Mouse (Mus musculus): ENCODE results near the gene Ppef1.
A peak's percentile ranks its signal among the peaks of the same experiment; 100 is the strongest.
"Not testable (repeated sequence)": the region's sequence is repeated elsewhere in the genome, so short reads cannot be mapped to it uniquely, and the experiment has no call there.

The Ppef1 gene

DNA sequence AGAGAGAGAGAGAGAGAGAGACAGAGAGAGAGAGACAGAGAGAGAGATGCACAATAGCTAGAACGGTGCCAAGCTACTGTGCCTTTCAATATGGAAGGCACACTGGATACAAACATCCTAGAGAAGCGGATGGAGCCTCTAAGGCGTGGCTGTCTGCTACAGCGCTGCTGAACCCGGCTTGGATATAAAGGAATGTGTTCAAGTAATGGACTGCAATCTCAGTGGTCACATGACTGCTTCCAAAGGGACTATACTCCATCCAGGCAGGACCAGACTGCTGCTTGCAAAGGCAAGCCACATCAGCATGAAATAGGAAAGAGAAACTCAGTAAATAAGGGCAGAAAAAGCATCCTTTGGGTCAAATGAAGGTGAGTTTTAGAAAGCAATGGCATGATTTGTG is at the start of gene Ppef1:
Gene Ppef1, minus strand, starts transcription at position 116 of the 400 bp plus-strand sequence.
- DNase-seq, result no peak

DNA sequence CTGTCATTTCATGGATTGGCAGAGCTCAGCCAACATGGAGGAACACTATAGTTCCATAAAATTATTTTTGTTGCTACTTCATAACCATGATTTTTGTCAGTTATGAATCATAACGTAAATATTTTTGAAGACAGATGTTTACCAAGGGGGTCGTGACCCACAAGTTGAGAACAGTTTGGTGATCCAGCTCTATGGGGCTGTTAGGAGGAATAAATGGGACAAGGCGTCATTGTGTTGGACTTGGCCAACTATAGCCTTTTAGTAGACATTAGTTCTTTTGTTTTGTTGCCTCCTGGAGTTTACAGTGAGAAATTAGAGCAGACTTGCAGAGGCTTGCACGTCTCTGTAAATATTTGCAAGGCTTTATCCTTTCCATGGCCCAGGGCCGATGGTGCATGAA is 46.7 kb upstream of the Ppef1 start:
- no peak for DNase-seq

DNA sequence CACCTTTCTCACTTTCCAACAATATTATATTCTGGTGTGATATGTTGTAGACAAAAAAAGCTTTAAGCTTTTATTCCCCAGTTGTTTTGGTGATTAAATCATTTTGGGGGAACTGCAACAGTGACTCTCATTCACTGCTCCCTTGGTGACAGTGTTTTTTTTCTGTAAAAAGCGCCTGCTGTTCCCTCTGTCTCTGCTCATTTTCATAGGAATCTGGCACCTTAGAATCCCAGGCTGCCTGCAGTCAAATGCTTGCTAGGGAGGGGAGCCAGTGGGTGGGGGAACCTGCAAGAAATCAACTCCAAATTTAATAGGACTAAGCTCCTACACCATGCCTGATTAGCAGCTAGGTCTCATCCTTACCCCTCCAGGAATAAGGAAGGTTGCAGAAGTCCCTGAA is 37.5 kb upstream of the Ppef1 start:
- DNase-seq, result no peak

DNA sequence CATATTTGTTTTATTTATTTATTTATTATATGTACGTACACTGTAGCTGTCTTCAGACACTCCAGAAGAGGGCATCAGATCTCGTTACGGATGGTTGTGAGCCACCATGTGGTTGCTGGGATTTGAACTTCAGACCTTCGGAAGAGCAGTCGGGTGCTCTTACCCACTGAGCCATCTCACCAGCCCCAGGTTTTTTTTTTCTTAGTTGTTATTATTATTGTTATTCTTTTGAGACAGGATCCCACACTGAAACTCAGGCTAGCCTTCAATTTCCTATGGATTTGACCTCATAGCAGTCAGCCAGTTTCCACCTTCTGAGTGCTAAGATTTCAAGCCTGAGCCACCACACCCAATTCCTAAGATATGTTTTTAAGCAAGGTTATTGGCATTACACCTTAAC is 34.1 kb upstream of the Ppef1 start:
- DNase-seq, result not testable (repeated sequence)

DNA sequence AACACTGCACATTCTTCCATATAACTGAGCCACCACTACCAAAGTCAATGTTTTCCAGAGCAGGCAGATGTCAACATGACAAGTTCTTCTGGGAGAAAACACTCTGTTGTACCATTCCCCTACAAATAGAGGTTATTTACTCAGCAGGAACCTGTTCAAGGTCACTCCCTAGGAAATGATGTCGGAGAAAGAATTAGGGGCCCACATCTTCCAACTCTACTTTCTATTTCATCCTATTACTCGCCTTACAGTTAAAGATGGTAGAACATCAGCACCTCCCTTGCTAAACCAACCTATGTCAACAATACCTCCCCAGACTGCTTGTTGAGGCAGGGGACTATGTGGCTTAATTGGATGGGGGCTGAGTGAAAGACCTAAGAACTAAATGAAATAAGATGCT is 32.1 kb upstream of the Ppef1 start, which contains the start of gene Rs1:
Gene Rs1, plus strand, starts transcription at position 301 of the 400 bp plus-strand sequence.
- no peak for DNase-seq

DNA sequence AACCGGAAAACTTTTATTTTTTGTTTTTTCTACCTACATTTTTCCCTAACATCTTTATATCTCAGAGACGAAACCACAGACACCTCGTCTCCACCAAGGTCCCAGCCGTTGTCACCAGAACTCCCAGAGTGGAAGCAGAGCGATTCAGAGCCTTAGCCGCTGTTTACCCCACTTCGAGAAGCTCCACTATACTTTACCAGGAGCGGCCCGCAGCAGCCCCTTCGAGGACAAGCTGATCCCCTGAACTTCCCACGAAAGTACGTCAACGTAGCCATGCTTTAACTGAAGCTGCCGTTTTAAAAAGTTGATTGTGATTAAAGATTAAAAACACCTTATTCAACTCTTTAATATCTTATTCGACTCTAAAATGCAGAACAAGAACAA is 30.7 kb upstream of the Ppef1 start:
- DNase-seq, result no peak

DNA sequence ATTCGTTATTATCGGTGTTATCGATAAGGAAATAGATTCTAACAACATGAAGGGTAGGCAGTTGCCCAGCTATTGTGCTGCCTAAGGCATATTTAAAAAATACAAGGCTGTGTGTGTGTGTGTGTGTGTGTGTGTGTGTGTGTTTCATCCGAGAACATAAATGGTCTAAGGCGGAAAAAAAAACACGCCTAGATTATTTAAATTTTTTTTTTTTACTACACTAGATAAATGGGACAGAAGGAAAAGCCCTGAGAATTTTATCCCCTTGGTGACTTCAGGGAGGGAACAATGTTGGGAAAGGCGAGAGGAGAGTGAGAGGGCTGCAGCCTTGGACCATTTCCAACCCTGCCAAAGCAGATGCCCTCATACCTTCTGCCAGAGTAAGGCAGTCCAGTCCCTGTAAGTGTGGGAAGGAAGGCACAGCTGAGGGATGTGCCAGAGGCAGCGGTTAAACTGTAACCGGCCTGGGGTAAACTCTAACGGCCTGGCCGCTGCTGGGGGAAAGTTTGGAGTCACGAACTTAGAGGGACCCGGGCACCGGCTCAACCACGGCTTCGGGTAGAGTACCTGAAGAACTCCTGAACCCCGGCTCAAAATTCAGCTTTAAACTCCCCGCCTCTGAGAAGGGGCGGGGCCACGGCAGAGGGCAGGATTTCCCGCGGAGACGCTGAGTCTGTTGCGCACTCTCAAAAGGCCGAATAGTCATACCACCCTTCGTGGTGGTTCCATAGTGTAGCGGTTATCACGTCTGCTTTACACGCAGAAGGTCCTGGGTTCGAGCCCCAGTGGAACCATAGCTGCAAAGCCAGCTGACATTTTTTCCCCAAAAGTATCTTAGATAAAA is 30.0 kb upstream of the Ppef1 start:
- DNase-seq, result peak; percentile 88

DNA sequence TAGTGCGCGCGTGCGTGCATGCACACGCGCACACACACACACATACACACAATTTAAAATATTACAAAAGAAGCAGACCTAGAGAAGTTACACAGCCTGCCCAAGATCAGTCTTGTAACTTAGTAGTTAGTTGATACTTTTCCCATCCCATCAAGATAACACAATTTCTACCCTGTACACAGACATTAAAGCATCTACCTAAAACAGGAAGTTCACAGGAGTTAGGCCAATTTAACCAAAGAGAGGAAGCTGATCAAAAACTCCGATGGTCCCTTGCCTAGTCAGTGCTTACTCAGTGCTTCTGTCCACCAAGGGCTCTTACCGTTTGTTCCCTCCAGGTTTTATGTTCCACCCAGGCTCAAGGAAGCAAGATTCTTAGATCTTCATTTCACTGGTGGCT is 15.2 kb upstream of the Ppef1 start:
- DNase-seq, result no peak

DNA sequence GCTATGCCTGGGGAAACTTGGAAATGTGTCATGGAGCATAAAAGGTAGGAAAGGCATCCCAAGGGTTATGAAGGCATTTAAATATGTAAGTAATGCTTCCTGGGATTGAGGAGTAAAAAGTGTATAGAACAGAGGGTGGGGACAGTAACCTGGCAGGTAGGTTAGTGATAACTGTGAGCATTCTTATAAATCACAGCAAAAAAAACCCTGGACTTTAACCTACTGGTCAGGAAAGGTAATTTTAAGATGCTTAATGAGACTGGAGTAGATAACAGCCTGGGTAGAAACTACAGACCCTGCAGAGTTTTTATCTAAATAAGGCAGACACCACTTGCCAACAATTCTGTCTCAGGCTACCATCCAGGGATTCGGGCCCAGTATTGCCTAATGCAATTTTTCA is 13.1 kb upstream of the Ppef1 start:
- DNase-seq, result no peak

DNA sequence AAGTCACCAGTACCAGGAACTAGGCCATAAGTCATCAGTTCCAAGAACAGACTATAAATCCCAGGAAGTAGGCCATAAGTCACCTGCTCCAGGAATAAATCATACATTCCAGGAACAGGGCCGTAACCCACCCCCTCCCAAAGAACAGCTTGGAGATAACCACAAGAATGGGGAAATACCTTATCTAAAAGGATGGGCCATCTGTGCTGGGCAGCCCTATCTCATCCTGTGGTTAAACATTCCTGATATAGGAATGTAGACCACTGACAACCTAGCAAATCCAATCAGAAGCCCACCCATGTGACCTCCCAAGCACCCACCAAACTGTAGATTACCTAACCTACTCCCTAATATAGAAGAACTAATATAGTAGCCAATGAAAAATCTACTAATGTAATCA is 9.8 kb upstream of the Ppef1 start:
- DNase-seq, result no peak

DNA sequence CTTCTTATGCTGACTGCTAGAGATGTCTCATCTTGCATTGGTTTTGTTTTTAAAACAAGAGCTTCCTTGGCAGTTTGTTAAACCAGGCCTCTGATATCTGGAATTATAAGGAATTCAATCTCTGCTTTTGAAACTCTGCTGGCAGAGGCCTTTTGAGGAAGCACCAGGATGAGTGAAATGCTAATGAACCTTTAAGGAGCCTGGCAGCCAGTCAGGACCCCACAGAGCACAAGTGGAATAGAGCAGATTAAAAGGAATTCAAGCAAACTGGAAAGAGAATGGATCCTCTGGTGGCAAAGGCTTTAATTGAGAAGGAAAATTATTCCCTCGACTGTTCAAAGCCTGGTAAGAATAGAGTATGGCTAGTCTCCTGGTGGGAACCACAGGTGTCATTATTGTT is 36.4 kb downstream of the Ppef1 start:
- DNase-seq, result no peak

DNA sequence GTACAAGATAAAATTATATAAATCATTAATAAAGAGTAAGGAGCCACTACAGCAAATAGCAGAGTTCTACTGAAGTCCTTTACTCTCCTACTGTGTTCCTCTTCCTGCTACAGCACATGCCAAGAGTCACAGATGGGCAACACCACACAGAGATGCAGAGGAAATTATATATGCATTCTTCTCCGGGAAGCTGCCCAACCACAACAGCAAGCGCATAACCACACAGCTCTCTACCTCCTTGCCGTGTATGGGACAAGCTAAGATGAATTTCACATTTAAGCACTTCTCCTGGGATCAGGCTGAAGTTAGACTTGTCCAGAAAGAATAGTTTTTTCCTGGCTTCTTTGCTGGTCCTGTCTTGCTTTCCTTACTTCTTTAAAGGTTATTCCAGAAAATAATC is 44.0 kb downstream of the Ppef1 start:
- DNase-seq, result no peak

DNA sequence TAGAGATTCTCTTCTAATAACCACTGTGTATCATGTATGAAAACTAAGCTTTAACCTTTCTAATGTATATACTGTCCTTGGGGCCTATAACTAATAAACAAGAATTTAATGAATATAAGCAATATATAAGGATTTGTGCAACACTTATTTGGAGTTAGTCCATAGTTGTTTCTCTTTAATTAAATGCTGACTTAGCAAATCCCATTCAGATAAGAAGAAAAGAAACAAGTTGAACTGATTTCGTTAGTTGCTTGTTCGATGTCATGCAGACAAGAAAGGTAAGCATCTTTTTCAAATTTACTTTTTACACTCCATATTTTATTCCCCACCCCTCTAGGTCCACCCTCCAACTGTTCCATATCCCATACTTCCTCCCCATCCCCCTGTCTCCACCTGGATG is 45.5 kb downstream of the Ppef1 start:
- no peak for DNase-seq

DNA sequence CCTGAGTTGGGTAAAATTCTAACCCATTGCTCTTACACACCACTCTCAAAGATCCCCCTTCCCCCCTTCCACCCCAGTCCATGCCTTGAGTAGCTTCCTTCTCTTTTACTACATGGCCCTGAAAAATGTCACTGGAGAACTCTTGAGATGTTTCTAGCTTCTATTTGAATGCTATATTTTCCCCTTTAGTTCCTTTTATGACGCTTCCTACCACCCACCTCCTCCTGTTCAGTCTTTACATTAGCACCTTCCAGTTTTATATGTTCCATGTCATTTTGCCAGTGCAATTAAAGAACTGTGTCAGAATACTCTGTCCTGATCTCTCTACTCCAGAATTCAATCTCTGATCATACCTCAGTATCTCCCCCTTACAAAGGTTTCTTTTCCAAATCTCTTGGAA is 65.6 kb downstream of the Ppef1 start:
- DNase-seq, result no peak

DNA sequence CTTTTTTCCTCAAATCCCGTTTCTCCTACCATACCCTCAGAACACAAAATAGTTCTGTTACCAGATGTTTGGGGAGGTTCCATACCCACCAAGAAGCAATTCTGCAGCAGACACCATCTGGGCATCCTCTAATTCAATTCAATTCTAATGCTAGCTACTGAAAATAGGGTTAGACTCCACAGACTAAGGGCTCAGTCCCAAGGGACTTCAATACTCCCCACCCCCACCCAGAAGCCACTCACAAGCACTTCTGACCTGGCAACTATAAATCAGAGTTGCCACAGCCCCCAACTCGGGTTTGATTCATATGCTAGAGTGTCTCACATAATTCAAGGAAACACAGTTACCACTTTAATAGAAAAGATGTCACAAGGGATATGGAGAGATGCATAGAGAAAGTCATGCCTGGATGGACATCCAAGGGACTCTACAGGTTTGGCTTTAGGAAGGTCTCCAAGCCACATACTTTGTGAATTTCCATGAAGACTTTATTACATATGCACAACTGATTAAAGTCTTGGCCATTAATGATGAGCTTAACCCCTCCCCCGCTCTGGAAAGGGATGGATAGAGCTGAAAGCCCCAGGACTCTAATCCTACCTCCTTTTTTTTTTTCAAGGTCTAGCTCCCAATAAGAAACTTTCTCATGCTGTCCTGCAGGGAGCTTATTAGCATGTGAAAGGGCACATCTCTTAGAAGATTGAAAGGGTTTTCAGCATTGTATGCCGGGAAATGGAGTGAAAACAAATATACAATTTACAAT is 124.5 kb downstream of the Ppef1 start:
- no peak for DNase-seq

DNA sequence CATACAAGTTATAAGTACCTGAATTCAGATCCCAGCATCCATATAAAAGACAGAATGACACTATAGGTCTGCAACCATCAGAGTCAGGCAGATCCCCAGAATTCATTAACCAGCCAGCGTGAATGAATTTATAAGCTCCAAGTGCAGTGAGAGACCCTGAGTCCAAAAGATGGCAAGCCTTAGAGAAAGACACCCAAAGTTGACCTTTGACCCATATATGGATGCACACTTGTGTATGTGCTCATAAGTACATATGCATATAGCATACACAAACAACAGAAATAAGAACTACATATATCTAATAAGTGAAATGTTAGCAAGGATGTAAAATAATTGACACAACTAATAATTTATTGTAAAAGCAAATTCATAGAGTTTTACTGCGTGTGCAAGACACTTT is 125.1 kb downstream of the Ppef1 start:
- DNase-seq, result no peak

DNA sequence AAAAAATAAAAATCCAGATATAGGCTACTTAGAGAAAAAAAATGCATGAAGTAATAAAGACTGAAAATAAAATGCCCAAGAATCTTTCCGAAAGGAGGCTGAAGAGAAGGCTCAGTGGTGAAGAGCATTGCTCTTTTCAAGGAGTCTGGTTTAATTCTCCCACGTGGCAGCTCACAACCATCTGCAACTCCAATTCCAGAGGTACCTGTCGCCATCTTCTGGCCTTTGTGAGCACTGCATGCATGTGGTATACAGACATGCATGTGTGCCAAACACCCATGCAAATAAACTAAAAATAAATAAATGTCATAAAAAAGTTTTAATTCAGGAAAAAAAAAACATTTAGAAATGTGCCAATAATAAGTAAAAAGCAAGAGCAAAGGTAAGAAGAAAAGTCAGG is 125.7 kb downstream of the Ppef1 start:
- DNase-seq, result peak; percentile 22

DNA sequence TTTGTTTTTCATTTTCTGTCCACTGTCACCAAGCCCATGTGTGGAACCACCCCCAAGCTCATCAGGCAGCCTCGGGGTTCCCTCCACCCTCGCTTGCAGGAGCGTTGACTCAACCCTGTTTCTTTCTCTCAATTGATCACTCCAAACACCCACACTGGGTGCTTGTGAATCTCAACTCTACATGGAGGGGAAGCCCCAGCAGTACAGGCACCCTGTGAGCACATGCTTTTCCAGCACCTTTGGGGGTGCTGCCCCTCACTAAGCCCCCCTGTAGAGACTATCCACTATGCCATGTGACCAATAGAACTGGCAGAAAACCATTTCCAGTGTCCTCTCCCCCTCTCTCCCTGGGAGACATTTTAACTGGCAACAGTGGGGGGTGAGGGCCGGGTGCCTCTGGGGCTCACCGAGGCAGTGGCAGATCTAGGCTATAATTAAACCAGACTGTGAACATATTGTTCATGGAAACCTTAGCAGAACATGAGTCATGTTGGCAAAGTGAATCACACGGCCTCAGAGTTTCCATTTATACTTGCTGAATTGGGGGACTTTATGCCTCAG is 131.5 kb downstream of the Ppef1 start:
- DNase-seq, result no peak

DNA sequence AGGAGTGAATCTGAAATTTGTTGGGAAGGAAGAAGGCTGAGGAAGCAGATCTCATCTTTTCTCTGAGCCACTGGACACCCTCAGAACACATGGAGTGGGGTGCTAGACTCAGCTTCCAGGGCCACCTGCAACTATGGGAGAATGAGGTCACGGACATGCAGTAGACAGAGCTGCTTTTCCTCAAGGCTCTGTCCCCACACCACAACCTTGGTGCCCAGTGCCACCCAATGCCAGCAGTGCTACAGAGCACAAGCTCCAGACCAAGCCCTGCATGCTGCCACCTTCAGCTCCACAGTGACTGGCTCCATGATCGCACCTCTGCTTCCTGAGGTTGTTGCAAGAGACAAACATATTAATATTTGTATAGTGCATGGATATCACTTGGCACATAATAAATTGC is 132.2 kb downstream of the Ppef1 start:
- no peak for DNase-seq

DNA sequence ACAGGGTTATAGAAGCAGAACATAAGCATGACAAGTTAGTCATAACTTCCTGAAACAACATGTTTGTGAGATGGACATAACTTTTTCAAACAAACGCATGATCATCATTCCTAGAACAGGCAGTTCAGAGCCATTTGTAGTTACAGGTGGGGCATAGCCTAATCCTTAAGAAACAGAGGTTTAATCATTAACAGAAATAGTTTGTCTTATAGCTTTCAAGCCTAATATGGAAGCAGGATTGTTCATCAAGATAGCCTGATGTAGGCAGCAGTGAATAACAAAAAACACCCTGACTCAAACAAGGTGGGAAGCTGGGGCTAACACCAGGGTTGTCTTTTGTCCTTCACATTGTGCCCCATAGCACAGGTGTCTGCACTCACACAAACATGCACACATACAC is 132.8 kb downstream of the Ppef1 start:
- no peak for DNase-seq

DNA sequence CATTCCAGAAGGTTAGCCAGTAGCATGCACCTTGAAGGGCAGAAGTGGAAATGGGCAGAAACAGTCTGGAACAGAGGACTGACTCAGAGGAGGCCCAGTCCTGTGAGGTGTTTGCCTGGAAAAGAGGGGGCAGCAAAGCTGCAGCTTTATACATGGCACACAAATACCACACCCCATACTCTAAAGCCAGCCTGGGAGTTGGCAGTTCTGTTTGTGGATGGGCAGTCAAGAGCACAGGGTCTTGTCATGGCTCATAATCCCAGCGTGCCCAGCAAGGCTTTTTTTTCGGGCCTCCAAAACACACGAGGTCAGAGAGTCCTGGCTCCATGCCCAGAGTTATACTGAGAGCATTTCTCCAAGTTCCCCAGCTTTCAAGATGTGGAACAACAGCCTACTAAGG is 134.5 kb downstream of the Ppef1 start:
- peak; percentile 16 for DNase-seq

DNA sequence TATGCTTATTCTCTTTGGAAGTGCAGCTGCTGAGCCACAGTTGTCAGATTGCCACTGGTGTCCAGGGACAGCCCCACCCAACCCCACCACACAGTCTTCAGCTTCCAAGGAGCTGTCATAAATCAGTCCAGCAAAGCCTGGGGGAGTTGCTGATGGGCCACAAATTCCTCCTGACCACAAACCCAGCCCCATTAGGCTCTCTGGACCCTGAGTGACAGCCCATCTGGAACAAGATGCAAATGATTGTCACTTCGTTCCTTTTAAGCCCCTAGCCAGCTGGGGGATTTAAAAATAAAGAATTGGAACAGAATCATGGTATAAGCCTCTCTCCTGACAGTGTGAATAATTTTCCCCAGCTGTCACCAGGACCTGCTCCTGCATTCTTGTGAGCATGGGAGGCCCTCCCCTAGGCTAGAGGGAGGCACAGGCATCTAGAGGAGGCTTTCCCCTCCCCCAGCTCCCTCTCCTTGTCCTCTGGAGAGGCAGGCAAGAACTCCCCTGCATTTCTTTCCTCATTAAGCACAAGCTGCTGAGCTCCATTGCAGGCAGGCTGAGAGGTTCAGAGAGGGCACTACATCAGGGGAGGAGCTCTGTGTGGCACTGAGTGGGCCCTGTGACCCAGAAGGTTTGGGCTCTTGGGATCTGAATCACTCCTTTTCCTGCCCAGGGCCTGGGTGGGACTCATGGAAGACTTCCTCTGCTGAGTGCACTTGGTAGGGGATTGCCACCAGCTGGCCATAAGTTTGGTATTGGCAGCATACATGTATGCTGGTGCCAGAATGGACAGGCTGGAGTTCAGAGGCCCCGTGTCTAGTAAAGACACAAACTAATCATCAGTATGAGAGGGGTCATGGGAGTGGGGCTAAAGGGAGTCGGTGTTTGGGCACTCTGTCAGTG is 136.8 kb downstream of the Ppef1 start:
- peak; percentile 29 for DNase-seq

DNA sequence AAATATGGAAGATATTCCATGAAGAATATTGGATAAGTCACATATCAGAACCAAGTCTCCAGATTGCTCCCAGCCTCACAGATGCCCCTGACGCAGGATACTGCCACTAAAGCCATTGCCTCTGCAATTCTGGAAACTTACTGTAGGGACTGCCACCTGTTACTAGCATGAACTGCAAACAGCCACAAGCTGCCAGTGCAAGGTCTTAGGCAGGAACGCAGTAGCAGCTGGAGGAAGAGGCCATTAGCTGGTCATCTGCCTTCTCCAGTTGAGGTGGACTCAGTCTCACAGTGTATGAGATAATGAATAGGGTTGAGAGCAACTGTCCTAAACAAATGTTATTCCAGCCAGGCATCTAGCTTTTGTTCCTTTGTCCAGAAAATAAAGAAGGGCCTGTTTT is 137.5 kb downstream of the Ppef1 start:
- no peak for DNase-seq

Measured in kidney, adult 11 months (tissue).